Mouse (Mus musculus): ENCODE results near the gene Tra2a.

DNA sequence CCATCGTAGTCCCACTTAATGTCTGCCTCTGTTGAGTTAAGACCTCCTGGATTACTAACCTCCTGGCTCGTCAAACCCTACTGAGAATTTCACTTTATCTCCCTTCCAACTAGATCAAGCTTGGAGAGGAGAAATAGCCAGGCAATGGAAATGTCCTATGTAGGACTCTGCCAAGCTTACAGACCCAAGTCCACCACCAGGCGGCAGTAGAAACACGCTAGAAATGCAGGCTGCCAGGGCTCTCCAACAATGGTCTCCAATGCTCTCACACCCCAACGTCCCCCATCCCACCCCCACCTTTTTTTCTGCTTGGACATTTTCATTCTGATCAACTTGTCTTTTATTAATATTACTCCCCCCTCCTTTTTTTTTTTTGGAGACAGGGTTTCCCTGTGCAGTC, 5.4 kb upstream of the Tra2a start:
- TF ChIP-seq CTCF (IDR thresholded peaks at IDR 0.05; ENCODE audit: low read depth) (peak; percentile 86), EP300 (IDR thresholded peaks at IDR 0.05; ENCODE audit: low read depth) (no peak)
